Mouse (Mus musculus): ENCODE results near the gene Mpv17l2. TPM values are rescaled to one million over a fixed set of nuclear protein-coding genes. Genes with fewer than 3 reads are reported as not detected.

Mpv17l2 gene
- polyA plus RNA-seq, 1 experiment from 2014 or later = 25.8 TPM

DNA sequence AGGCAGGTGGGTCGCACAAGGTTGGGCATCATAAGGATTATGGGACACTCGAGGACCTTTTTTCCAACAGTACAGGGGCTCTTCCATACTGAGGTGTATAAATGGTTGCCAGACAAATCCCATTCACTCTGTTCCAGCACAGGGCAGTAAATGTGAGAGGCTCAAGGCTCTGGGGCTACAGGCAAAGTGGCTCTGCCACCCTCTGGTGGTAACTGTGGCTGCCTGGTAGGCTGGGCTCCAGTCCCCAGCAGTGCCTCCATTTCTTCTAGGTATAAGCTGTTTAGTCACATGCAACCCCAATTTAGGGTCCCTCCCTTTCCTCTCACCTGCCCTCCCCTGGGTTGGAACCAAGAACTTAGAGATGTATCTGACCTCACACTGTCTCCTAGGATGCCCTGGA is 34.6 kb upstream of the Mpv17l2 start:
- H3K4me3 ChIP-seq (ENCODE audit: low read depth, low read length) = no peak overlapping the region
- H3K27me3 ChIP-seq (ENCODE audit: control insufficient read depth, insufficient read depth, low read length) = peaks cover 23% of the 10 kb centered on the region
- H3K4me1 ChIP-seq (ENCODE audit: control insufficient read depth, insufficient read depth, low read length) = peaks cover 15% of the 10 kb centered on the region
- ATAC-seq (replicated peaks; ENCODE audit: insufficient number of reproducible peaks, low FRiP score, low TSS enrichment, low read depth) (no peak), DNase-seq (ENCODE audit: low spot score) (no peak)
- WGBS = 84% methylated on average over 2 of the region's 2 CpGs
- no peak overlapping the region for H3K4me2 ChIP-seq (ENCODE audit: low read depth, low read length)
- H3K36me3 ChIP-seq (replicated peaks; ENCODE audit: control insufficient read depth, insufficient read depth, low read depth, low read length) = no peaks in the 10 kb centered on the region
- H3K9ac ChIP-seq (replicated peaks; ENCODE audit: low read length) = no peak overlapping the region
- no peaks in the 10 kb centered on the region for H3K9me3 ChIP-seq (replicated peaks; ENCODE audit: control insufficient read depth, low read length)
- H3K27ac ChIP-seq (replicated peaks; ENCODE audit: low read depth, low read length) = no peak overlapping the region

DNA sequence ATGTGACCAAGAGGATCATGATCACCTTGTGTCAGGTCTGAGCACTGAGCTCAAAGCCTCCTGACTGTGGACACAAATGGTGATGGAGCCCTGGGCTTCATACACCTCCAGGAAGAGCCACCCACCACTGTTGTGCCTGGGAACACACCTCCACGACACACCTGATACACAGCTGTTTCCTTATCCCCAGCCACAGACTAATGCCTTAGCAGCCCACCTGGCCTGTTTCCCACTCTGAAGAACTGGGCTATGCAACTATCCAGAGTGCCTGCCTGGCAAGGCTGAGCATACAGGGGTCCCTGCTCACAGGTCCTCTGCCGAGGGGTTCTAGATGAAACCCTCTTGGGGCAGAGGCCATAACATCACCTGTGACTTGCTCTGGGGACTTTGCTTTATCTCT is 33.5 kb upstream of the Mpv17l2 start:
- H3K4me1 ChIP-seq (ENCODE audit: control insufficient read depth, insufficient read depth, low read length) = peaks cover 15% of the 10 kb centered on the region
- no peaks in the 10 kb centered on the region for H3K9me3 ChIP-seq (replicated peaks; ENCODE audit: control insufficient read depth, low read length)
- ATAC-seq (replicated peaks; ENCODE audit: insufficient number of reproducible peaks, low FRiP score, low TSS enrichment, low read depth) (no peak), DNase-seq (ENCODE audit: low spot score) (no peak)
- no peaks in the 10 kb centered on the region for H3K36me3 ChIP-seq (replicated peaks; ENCODE audit: control insufficient read depth, insufficient read depth, low read depth, low read length)
- WGBS = 86% methylated on average over 2 of the region's 2 CpGs
- no peak overlapping the region for H3K27ac ChIP-seq (replicated peaks; ENCODE audit: low read depth, low read length)
- H3K4me2 ChIP-seq (ENCODE audit: low read depth, low read length) = no peak overlapping the region
- no peak overlapping the region for H3K4me3 ChIP-seq (ENCODE audit: low read depth, low read length)
- H3K27me3 ChIP-seq (ENCODE audit: control insufficient read depth, insufficient read depth, low read length) = peaks cover 14% of the 10 kb centered on the region
- no peak overlapping the region for H3K9ac ChIP-seq (replicated peaks; ENCODE audit: low read length)

GRCm38 (mm10) chr8:70792700-70793099 is 32.0 kb upstream of the Mpv17l2 start:
- DNase-seq (ENCODE audit: low spot score) = no peak
- peak; percentile 50 for ATAC-seq (replicated peaks; ENCODE audit: insufficient number of reproducible peaks, low FRiP score, low TSS enrichment, low read depth)
- Histone ChIP-seq H3K9me3 (replicated peaks; ENCODE audit: control insufficient read depth, low read length) (no peaks in the 10 kb centered on the region), H3K27me3 (ENCODE audit: control insufficient read depth, insufficient read depth, low read length) (no peaks in the 10 kb centered on the region), H3K4me1 (ENCODE audit: control insufficient read depth, insufficient read depth, low read length) (peaks cover 19% of the 10 kb centered on the region), H3K4me2 (ENCODE audit: low read depth, low read length) (peak overlapping the region; percentile 91), H3K9ac (replicated peaks; ENCODE audit: low read length) (peak overlapping the region; percentile 46), H3K4me3 (ENCODE audit: low read depth, low read length) (peak overlapping the region; percentile 68), H3K36me3 (replicated peaks; ENCODE audit: control insufficient read depth, insufficient read depth, low read depth, low read length) (no peaks in the 10 kb centered on the region), H3K27ac (replicated peaks; ENCODE audit: low read depth, low read length) (peak overlapping the region; percentile 80)
- WGBS = under 1% methylated on average over 20 of the region's 20 CpGs

- 6% methylated on average over 58 of the region's 58 CpGs for WGBS
- no peaks in the 10 kb centered on the region for H3K27me3 ChIP-seq (ENCODE audit: control insufficient read depth, insufficient read depth, low read length)
- H3K9me3 ChIP-seq (replicated peaks; ENCODE audit: control insufficient read depth, low read length) = no peaks in the 10 kb centered on the region
- H3K4me2 ChIP-seq (ENCODE audit: low read depth, low read length) = peak overlapping the region; percentile 91
- peak overlapping the region; percentile 68 for H3K4me3 ChIP-seq (ENCODE audit: low read depth, low read length)
- DNase-seq (ENCODE audit: low spot score) = peak; percentile 98
- peak; percentile 82 for ATAC-seq (replicated peaks; ENCODE audit: insufficient number of reproducible peaks, low FRiP score, low TSS enrichment, low read depth)
- H3K9ac ChIP-seq (replicated peaks; ENCODE audit: low read length) = peak overlapping the region; percentile 76
- peak overlapping the region; percentile 80 for H3K27ac ChIP-seq (replicated peaks; ENCODE audit: low read depth, low read length)
- no peaks in the 10 kb centered on the region for H3K36me3 ChIP-seq (replicated peaks; ENCODE audit: control insufficient read depth, insufficient read depth, low read depth, low read length)
- H3K4me1 ChIP-seq (ENCODE audit: control insufficient read depth, insufficient read depth, low read length) = peaks cover 19% of the 10 kb centered on the region
Observed at GRCm38 (mm10) chr8:70791975-70792691, 31.4 kb upstream of the Mpv17l2 start.

GRCm38 (mm10) chr8:70791294-70791701 is 30.6 kb upstream of the Mpv17l2 start:
- Histone ChIP-seq H3K4me2 (ENCODE audit: low read depth, low read length) (peak overlapping the region; percentile 16), H3K4me3 (ENCODE audit: low read depth, low read length) (no peak overlapping the region), H3K27me3 (ENCODE audit: control insufficient read depth, insufficient read depth, low read length) (no peaks in the 10 kb centered on the region), H3K4me1 (ENCODE audit: control insufficient read depth, insufficient read depth, low read length) (peaks cover 14% of the 10 kb centered on the region), H3K9ac (replicated peaks; ENCODE audit: low read length) (no peak overlapping the region; the same call in 1 of the 2 replicates), H3K9me3 (replicated peaks; ENCODE audit: control insufficient read depth, low read length) (no peaks in the 10 kb centered on the region), H3K27ac (replicated peaks; ENCODE audit: low read depth, low read length) (no peak overlapping the region), H3K36me3 (replicated peaks; ENCODE audit: control insufficient read depth, insufficient read depth, low read depth, low read length) (0 out of 2 replicates have a peak, but pooled peaks cover 2% of the 10 kb centered on the region)
- ATAC-seq (replicated peaks; ENCODE audit: insufficient number of reproducible peaks, low FRiP score, low TSS enrichment, low read depth) = no peak
- DNase-seq (ENCODE audit: low spot score) = no peak
- 78% methylated on average over 7 of the region's 7 CpGs for WGBS

DNA sequence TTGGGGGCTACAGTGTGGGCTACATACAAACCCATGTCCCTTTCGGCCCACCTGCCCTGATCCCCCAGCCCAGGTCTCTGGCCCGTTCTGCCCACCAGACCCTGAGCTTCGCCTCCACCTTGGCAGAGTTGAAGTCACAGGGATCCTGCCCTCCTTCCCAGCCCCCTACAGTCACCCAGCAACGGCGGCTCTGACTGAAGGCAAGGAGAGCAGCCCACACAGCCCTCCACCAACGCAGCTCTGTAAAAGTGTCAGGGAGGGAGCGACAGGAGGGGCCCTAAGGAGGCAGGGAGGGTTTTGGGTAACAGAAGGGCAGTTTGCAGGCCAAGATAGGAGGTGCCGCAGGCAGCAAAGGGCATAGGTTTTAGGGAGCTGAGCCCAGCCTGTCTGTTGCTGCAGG is 30.1 kb upstream of the Mpv17l2 start:
- H3K4me3 ChIP-seq (ENCODE audit: low read depth, low read length) = 0 out of 2 replicates have a peak overlapping the region, but pooled peaks have one; percentile 9
- H3K36me3 ChIP-seq (replicated peaks; ENCODE audit: control insufficient read depth, insufficient read depth, low read depth, low read length) = peaks cover 4% of the 10 kb centered on the region; the same call in 1 of the 2 replicates
- ATAC-seq (replicated peaks; ENCODE audit: insufficient number of reproducible peaks, low FRiP score, low TSS enrichment, low read depth) = no peak
- H3K9me3 ChIP-seq (replicated peaks; ENCODE audit: control insufficient read depth, low read length) = no peaks in the 10 kb centered on the region
- H3K4me1 ChIP-seq (ENCODE audit: control insufficient read depth, insufficient read depth, low read length) = peaks cover 14% of the 10 kb centered on the region
- no peak overlapping the region for H3K27ac ChIP-seq (replicated peaks; ENCODE audit: low read depth, low read length)
- H3K9ac ChIP-seq (replicated peaks; ENCODE audit: low read length) = peak overlapping the region; percentile 2; the same call in 1 of the 2 replicates
- no peaks in the 10 kb centered on the region for H3K27me3 ChIP-seq (ENCODE audit: control insufficient read depth, insufficient read depth, low read length)
- DNase-seq (ENCODE audit: low spot score) = no peak
- peak overlapping the region; percentile 16; the same call in 1 of the 2 replicates for H3K4me2 ChIP-seq (ENCODE audit: low read depth, low read length)
- WGBS = 73% methylated on average over 8 of the region's 8 CpGs

- Histone ChIP-seq H3K27ac (replicated peaks; ENCODE audit: low read depth, low read length) (no peak overlapping the region), H3K4me3 (ENCODE audit: low read depth, low read length) (no peak overlapping the region), H3K4me2 (ENCODE audit: low read depth, low read length) (no peak overlapping the region), H3K4me1 (ENCODE audit: control insufficient read depth, insufficient read depth, low read length) (peaks cover 14% of the 10 kb centered on the region), H3K9ac (replicated peaks; ENCODE audit: low read length) (no peak overlapping the region; the same call in 1 of the 2 replicates), H3K9me3 (replicated peaks; ENCODE audit: control insufficient read depth, low read length) (no peaks in the 10 kb centered on the region), H3K36me3 (replicated peaks; ENCODE audit: control insufficient read depth, insufficient read depth, low read depth, low read length) (peaks cover 4% of the 10 kb centered on the region), H3K27me3 (ENCODE audit: control insufficient read depth, insufficient read depth, low read length) (no peaks in the 10 kb centered on the region)
- 75% methylated on average over 10 of the region's 10 CpGs for WGBS
- ATAC-seq (replicated peaks; ENCODE audit: insufficient number of reproducible peaks, low FRiP score, low TSS enrichment, low read depth) = no peak
- no peak for DNase-seq (ENCODE audit: low spot score)
Observed at GRCm38 (mm10) chr8:70789046-70789445, 28.3 kb upstream of the Mpv17l2 start.

- Histone ChIP-seq H3K4me2 (ENCODE audit: low read depth, low read length) (peak overlapping the region; percentile 2; the same call in 1 of the 2 replicates), H3K4me1 (ENCODE audit: control insufficient read depth, insufficient read depth, low read length) (peaks cover 13% of the 10 kb centered on the region), H3K27ac (replicated peaks; ENCODE audit: low read depth, low read length) (no peak overlapping the region), H3K4me3 (ENCODE audit: low read depth, low read length) (no peak overlapping the region), H3K9me3 (replicated peaks; ENCODE audit: control insufficient read depth, low read length) (no peaks in the 10 kb centered on the region), H3K27me3 (ENCODE audit: control insufficient read depth, insufficient read depth, low read length) (no peaks in the 10 kb centered on the region), H3K36me3 (replicated peaks; ENCODE audit: control insufficient read depth, insufficient read depth, low read depth, low read length) (peaks cover 4% of the 10 kb centered on the region), H3K9ac (replicated peaks; ENCODE audit: low read length) (no peak overlapping the region; the same call in 1 of the 2 replicates)
- ATAC-seq (replicated peaks; ENCODE audit: insufficient number of reproducible peaks, low FRiP score, low TSS enrichment, low read depth) (no peak), DNase-seq (ENCODE audit: low spot score) (peak; percentile 76)
- WGBS = 16% methylated on average over 29 of the region's 30 CpGs
Observed at GRCm38 (mm10) chr8:70787941-70788667, 27.4 kb upstream of the Mpv17l2 start.

Data from embryonic facial prominence, embryonic 11.5 days (tissue).